Mouse (Mus musculus): ENCODE data around the gene Dph2. TPM values are rescaled to one million over a fixed set of nuclear protein-coding genes. Genes with fewer than 3 reads are reported as not detected.

Gene Dph2
- polyA plus RNA-seq (2015; fragmentation: Nextera tagmentation; extraction: Ambion mirVana), result 15.8 and 16.7 TPM in 2 replicates

DNA sequence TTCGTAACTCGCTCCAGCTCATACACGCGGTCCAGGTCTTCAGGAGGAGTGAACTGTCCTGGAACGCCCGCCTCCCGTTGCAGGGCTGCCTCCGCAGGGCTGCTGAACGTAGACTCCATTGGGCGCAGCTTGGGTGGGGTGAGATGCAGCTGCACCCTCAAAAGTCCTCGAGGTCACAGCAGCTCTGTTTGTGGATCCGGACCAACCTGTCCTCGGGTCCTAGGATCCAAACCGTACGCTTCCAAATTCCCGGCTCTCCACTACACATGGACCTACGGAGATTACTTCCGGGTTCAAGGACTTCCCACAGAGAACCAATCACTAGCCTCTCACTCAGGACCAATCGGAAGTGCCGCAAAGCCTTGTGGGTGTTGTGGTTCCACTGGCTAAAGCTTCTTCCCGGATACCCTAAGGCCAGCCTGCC lies at the start of gene Dph2:
TSS of gene Dph2 (minus strand) at position 295 of the 424 bp plus-strand sequence.
- peaks cover 15% of the 10 kb centered on the region for H3K4me1 ChIP-seq
- H3K36me3 ChIP-seq, result peaks cover 43% of the 10 kb centered on the region
- no peak within 1 kb of the TSS for H3K27ac ChIP-seq (replicated peaks)
- WGBS, result under 1% methylated on average over 21 of the region's 21 CpGs
- peak within 1 kb of the TSS; percentile 41 for H3K9ac ChIP-seq
- H3K4me3 ChIP-seq (replicated peaks), result peak within 1 kb of the TSS; percentile 77
- peak within 1 kb of the TSS; percentile 88 for H3K4me2 ChIP-seq (replicated peaks)
- ATAC-seq (ENCODE audit: insufficient number of reproducible peaks, low FRiP score, low TSS enrichment, low read depth), result peak; percentile 78
- H3K27me3 ChIP-seq, result no peaks in the 10 kb centered on the region
- H3K9me3 ChIP-seq (replicated peaks), result no peaks in the 10 kb centered on the region

DNA sequence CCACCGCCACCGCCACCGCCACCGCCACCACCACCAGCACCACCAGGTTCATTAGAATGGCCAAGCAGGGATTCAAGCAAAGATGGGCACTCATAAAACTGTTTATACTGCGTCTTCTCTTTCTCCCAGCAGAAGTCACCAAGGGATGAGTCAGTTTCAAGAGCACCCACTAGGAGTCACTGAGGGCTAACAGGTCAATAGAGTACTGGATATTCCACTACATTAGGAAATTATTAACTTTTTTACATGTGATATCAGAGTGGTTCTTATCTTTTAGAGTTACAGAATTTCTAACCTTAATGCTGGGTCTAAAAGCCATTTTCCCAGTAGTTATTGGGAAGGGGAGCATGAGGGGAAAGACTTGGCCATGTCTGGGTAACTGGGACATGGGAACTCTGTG lies 45.1 kb upstream of the Dph2 start:
- Histone ChIP-seq H3K4me2 (replicated peaks) (no peak overlapping the region), H3K4me1 (no peaks in the 10 kb centered on the region), H3K4me3 (replicated peaks) (no peak overlapping the region), H3K36me3 (peaks cover 15% of the 10 kb centered on the region), H3K27me3 (no peaks in the 10 kb centered on the region), H3K9me3 (replicated peaks) (no peaks in the 10 kb centered on the region), H3K27ac (replicated peaks) (no peak overlapping the region), H3K9ac (no peak overlapping the region)
- ATAC-seq (ENCODE audit: insufficient number of reproducible peaks, low FRiP score, low TSS enrichment, low read depth), result no peak
- 94% methylated on average over 5 of the region's 5 CpGs for WGBS

DNA sequence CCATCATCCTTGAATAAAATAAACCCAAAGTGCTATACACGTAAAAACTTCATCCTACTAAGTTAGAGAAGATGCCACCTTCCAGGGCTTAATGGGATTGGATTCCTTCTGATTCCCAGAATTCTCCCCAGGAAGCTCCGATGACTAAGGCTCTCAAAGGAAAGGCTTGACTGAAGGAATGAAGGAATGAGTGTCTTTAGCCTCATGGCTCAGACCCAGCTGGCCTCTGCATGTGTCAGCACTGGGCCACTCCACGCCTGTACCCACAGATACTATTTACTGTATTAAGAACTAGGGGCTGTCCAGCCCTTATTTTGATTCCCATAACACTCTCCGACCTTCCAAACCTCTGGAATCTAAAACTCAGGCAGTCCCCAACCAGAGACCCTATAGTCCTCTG lies 42.2 kb upstream of the Dph2 start:
- Histone ChIP-seq H3K27me3 (peaks cover 13% of the 10 kb centered on the region), H3K4me1 (peaks cover 9% of the 10 kb centered on the region), H3K4me2 (replicated peaks) (no peak overlapping the region), H3K27ac (replicated peaks) (no peak overlapping the region), H3K4me3 (replicated peaks) (no peak overlapping the region), H3K9ac (no peak overlapping the region), H3K9me3 (replicated peaks) (no peaks in the 10 kb centered on the region), H3K36me3 (peaks cover 9% of the 10 kb centered on the region; the same call in 1 of the 2 replicates)
- ATAC-seq (ENCODE audit: insufficient number of reproducible peaks, low FRiP score, low TSS enrichment, low read depth), result no peak
- 88% methylated on average over 4 of the region's 4 CpGs for WGBS

DNA sequence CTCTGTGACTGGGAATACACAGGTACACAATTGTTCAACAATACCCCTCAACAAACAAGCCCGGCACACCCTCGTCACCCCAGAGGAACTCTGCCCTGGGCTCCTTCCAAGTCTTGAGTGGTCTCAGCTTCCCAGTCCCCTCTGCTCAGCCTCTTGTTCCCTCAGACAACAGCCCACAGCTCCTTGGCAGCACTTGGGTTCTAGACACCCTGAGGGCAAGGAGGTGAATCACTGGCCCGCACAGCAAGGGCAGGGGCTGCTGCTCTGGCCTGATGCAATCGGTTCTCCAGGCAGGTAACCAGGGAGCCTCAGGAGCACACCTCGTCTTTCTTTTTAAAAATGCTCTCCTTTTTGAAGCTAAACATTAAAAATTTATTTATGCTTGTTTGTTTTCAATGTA lies 41.4 kb upstream of the Dph2 start:
- ATAC-seq (ENCODE audit: insufficient number of reproducible peaks, low FRiP score, low TSS enrichment, low read depth), result no peak
- H3K9ac ChIP-seq, result no peak overlapping the region
- H3K27ac ChIP-seq (replicated peaks), result no peak overlapping the region
- no peak overlapping the region for H3K4me3 ChIP-seq (replicated peaks)
- no peaks in the 10 kb centered on the region for H3K9me3 ChIP-seq (replicated peaks)
- no peak overlapping the region for H3K4me2 ChIP-seq (replicated peaks)
- H3K27me3 ChIP-seq, result peaks cover 15% of the 10 kb centered on the region
- peaks cover 17% of the 10 kb centered on the region for H3K4me1 ChIP-seq
- H3K36me3 ChIP-seq, result 0 out of 2 replicates have a peak, but pooled peaks cover 7% of the 10 kb centered on the region
- 69% methylated on average over 5 of the region's 5 CpGs for WGBS

DNA sequence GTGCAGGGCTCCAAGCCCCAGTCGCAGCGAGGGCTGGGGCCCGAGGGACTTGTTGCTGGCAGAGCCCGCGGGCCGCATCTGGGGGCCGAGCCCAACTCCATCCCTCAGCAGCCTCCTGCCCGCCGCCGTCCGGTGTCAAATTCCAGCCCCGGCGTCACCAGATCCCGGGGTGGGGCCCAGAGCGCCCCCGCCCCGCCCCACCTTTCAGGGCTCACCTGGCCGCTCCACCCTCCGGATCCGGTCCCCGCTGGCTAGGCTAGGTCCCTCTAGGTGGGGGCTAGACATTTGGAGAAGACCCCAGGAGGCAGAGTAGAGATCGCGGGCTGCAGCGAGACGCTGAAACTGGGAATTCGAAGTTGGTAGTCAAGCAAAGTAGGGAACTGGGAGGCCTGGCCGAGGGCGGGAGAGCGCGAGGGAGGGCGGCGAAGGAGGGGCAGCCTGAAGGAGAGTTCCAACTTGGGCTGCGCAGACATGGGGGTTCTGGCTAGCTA lies 37.6 kb upstream of the Dph2 start, which contains the start of gene Artn:
TSS of gene Artn (minus strand) at position 373 of the 491 bp plus-strand sequence.
- Histone ChIP-seq H3K9ac (peak within 1 kb of the TSS; percentile 44; the same call in 1 of the 2 replicates), H3K27ac (replicated peaks) (0 out of 2 replicates have a peak within 1 kb of the TSS, but pooled peaks have one; percentile 51), H3K9me3 (replicated peaks) (no peaks in the 10 kb centered on the region), H3K4me2 (replicated peaks) (peak within 1 kb of the TSS; percentile 90), H3K4me3 (replicated peaks) (peak within 1 kb of the TSS; percentile 45), H3K4me1 (peaks cover 39% of the 10 kb centered on the region), H3K36me3 (0 out of 2 replicates have a peak, but pooled peaks cover 3% of the 10 kb centered on the region), H3K27me3 (peaks cover 47% of the 10 kb centered on the region)
- ATAC-seq (ENCODE audit: insufficient number of reproducible peaks, low FRiP score, low TSS enrichment, low read depth), result peak; percentile 67
- under 1% methylated on average over 33 of the region's 33 CpGs for WGBS

DNA sequence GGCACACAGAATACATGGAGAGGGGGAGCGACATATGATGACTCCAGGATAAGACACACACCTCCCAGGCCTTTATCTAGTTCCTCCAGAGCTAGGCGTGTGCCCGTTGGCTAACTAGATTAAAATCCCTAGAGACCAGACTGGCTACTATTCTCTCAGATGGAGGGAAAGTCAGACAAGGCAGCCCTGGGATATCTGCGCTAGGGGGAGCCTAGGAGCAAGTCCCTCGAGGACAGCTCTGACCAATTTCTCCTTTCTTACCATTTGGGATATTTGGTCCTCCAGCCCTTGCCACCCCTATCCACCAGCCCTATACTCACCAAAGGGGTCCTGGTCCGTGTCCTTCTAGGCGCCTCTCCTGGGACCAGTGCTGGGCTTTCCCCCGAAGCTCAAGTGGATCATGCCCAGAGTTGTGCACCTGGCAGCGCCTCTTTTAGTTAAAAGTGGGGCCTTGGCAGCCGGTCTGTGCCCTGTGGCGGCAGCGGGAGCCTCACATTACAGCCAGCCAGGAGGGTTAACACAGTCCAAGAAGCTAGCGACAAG lies 36.9 kb upstream of the Dph2 start:
- 2% methylated on average over 13 of the region's 13 CpGs for WGBS
- H3K27ac ChIP-seq (replicated peaks), result 0 out of 2 replicates have a peak overlapping the region, but pooled peaks have one; percentile 51
- no peaks in the 10 kb centered on the region for H3K9me3 ChIP-seq (replicated peaks)
- peak overlapping the region; percentile 90 for H3K4me2 ChIP-seq (replicated peaks)
- H3K9ac ChIP-seq, result peak overlapping the region; percentile 44; the same call in 1 of the 2 replicates
- H3K4me1 ChIP-seq, result peaks cover 39% of the 10 kb centered on the region
- H3K36me3 ChIP-seq, result 0 out of 2 replicates have a peak, but pooled peaks cover 3% of the 10 kb centered on the region
- peak overlapping the region; percentile 45 for H3K4me3 ChIP-seq (replicated peaks)
- peaks cover 47% of the 10 kb centered on the region for H3K27me3 ChIP-seq
- peak; percentile 27 for ATAC-seq (ENCODE audit: insufficient number of reproducible peaks, low FRiP score, low TSS enrichment, low read depth)

DNA sequence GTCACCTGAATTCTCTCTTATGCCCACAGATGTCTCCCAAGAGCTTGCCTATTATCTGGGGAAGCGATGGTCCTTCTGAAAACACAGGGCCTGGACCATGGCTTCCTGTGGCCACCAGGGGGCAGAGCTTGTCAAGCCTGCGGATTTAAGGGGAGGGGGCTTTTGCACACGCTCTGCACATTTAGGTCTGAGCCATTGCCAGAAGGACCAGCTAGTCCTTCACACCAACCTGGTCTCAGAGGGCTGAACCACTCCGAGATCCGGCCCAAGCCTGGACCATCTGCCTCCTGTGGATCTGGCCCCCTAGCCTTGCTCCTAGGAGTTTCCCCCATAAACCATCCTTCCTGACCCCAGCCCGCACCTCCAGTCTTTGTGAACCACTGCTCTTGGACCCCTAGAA lies 36.4 kb upstream of the Dph2 start:
- H3K4me2 ChIP-seq (replicated peaks), result peak overlapping the region; percentile 90; the same call in 1 of the 2 replicates
- peaks cover 47% of the 10 kb centered on the region for H3K27me3 ChIP-seq
- H3K27ac ChIP-seq (replicated peaks), result no peak overlapping the region
- peaks cover 39% of the 10 kb centered on the region for H3K4me1 ChIP-seq
- H3K4me3 ChIP-seq (replicated peaks), result 0 out of 2 replicates have a peak overlapping the region, but pooled peaks have one; percentile 45
- H3K9ac ChIP-seq, result no peak overlapping the region
- ATAC-seq (ENCODE audit: insufficient number of reproducible peaks, low FRiP score, low TSS enrichment, low read depth), result no peak
- no peaks in the 10 kb centered on the region for H3K9me3 ChIP-seq (replicated peaks)
- 0 out of 2 replicates have a peak, but pooled peaks cover 3% of the 10 kb centered on the region for H3K36me3 ChIP-seq
- 10% methylated on average over 6 of the region's 6 CpGs for WGBS

DNA sequence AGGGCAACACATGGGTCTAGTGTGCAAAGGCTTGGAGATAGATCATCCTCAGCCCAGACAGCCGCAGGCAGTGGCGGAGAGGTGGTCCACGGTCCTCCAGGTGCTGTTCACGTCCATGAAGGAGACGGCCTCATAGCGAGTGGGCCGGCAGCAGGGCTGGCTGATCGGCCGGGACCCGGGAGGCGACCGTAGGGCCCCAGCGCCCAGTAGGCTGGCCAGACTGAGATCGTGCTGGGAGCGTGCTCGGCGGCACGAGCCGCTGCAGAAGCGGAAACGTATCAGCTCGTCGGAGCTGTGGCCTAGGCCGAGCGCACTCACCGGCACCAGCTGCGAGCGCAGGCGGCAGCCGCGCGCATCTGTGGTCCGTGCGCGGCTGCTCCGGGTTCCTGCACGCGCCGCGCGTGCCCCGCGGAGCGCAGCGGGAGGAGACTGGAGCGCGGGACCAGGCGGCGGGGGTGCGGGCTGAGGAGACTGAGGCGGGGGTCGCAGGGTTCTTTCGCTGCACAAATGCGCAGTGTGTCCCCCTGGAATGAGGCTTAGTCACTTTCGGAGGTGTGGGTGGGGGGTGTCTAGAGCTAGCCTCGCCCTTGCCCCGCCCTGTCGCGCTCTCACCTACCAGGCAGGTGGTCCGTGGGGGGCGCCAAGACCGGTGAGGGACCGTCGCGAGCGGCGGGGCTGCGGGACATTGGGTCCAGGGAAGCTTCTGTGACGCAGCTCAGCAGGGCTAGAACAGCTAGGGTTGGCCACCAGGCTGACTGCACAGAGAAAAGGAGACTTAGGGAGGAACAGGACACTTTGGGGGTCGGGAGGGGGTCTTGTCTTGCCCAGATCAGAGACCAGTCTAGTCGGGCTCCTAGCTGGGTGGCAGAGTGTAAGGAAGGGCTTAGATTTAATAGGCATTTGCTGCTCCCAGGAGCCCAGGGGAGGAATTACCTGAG lies 35.0 kb upstream of the Dph2 start:
- Histone ChIP-seq H3K27ac (replicated peaks) (no peak overlapping the region), H3K4me2 (replicated peaks) (peak overlapping the region; percentile 95), H3K9me3 (replicated peaks) (no peaks in the 10 kb centered on the region), H3K4me1 (peaks cover 39% of the 10 kb centered on the region), H3K4me3 (replicated peaks) (peak overlapping the region; percentile 49), H3K27me3 (peaks cover 50% of the 10 kb centered on the region), H3K36me3 (0 out of 2 replicates have a peak, but pooled peaks cover 1% of the 10 kb centered on the region), H3K9ac (peak overlapping the region; percentile 40; the same call in 1 of the 2 replicates)
- ATAC-seq (ENCODE audit: insufficient number of reproducible peaks, low FRiP score, low TSS enrichment, low read depth), result peak; percentile 53
- WGBS, result 3% methylated on average over 71 of the region's 71 CpGs

DNA sequence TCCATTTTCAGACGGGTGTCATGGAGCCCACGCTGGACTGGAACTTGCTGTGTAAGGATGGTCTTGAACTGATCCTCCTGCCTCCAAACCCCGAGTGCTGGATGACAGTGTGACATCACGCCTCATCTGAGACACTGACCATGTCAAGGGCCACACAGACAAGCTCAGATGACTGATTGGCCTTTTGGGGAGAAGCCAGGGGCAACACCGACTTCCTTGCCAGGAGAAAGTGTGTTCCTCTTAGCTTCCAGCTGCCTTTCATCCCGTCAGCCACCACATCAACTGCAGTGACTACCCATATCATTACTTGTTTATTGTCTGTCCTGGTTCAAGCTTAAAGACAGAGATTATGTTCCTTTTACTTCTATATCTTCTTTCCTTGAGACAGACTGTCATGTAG lies 33.1 kb upstream of the Dph2 start:
- no peak for ATAC-seq (ENCODE audit: insufficient number of reproducible peaks, low FRiP score, low TSS enrichment, low read depth)
- Histone ChIP-seq H3K27me3 (peaks cover 44% of the 10 kb centered on the region), H3K36me3 (no peaks in the 10 kb centered on the region), H3K9ac (no peak overlapping the region), H3K4me2 (replicated peaks) (no peak overlapping the region), H3K27ac (replicated peaks) (no peak overlapping the region), H3K9me3 (replicated peaks) (no peaks in the 10 kb centered on the region), H3K4me1 (peaks cover 39% of the 10 kb centered on the region), H3K4me3 (replicated peaks) (no peak overlapping the region)
- WGBS, result 59% methylated on average over 4 of the region's 6 CpGs

DNA sequence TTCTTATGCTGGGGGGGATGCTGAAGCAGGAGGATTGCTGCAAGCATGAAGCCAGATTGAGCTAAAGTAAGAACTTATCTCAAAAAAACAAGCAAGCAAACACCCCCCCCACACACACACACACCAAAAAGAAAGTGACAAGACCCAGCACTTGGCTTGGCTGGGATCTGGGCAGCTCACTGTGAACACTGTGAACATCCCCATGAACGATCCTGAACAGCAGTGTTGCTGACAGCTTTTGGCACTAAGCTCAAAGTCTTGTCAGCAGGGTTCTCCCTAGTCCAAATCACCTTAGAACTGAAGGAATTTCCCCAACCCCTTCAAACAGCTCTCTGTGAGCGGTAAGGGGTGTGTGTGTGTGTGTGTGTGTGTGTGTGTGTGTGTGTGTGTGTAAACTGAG lies 31.6 kb upstream of the Dph2 start:
- H3K36me3 ChIP-seq, result no peaks in the 10 kb centered on the region
- H3K4me3 ChIP-seq (replicated peaks), result no peak overlapping the region
- H3K4me2 ChIP-seq (replicated peaks), result no peak overlapping the region
- no peak for ATAC-seq (ENCODE audit: insufficient number of reproducible peaks, low FRiP score, low TSS enrichment, low read depth)
- no peaks in the 10 kb centered on the region for H3K9me3 ChIP-seq (replicated peaks)
- peaks cover 24% of the 10 kb centered on the region for H3K4me1 ChIP-seq
- no peak overlapping the region for H3K27ac ChIP-seq (replicated peaks)
- no peak overlapping the region for H3K9ac ChIP-seq
- WGBS, result 52% methylated on average over 2 of the region's 2 CpGs
- H3K27me3 ChIP-seq, result peaks cover 36% of the 10 kb centered on the region

DNA sequence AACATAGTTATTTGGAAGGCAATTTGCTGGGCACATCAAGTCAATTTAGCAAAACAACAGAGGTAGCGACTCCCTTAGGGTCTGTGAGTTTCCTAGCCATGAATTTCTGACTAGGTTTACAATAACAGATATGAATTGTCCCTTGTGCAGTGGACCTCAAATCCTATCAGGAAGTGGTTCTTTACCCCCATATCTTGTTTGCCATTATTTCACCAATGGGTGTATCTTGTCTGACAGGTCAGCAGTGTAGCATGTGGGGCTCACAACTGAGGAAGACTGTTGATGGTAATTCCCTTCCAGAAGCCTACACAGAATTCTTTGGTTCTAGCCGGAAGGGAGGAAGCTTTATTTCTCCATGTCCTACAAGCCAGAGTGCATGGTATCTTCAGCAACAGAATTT lies 29.5 kb upstream of the Dph2 start:
- 84% methylated on average over 2 of the region's 2 CpGs for WGBS
- H3K4me3 ChIP-seq (replicated peaks), result no peak overlapping the region

More for the DNA sequence above, 29.5 kb upstream of the Dph2 start:
- Histone ChIP-seq H3K27me3 (peaks cover 15% of the 10 kb centered on the region), H3K9me3 (replicated peaks) (no peaks in the 10 kb centered on the region), H3K4me2 (replicated peaks) (no peak overlapping the region), H3K9ac (no peak overlapping the region), H3K36me3 (no peaks in the 10 kb centered on the region), H3K4me1 (peaks cover 3% of the 10 kb centered on the region; the same call in 1 of the 2 replicates), H3K27ac (replicated peaks) (no peak overlapping the region)
- no peak for ATAC-seq (ENCODE audit: insufficient number of reproducible peaks, low FRiP score, low TSS enrichment, low read depth)

Measured in embryonic facial prominence, embryonic 15.5 days (tissue).